Mouse (Mus musculus) embryonic facial prominence, embryonic 12.5 days (tissue): ENCODE results near the gene Lgi1. TPM values are rescaled to one million over a fixed set of nuclear protein-coding genes. Genes with fewer than 3 reads are reported as not detected.
A peak's percentile ranks its signal among the peaks of the same experiment; 100 is the strongest.

Experiments
- ATAC-seq: fragments of 200-750 bp; cut with Nextera tagmentation; 2 replicates; pipeline ENCODE4 v1.8.0; 2017; ENCODE audit not compliant: insufficient number of reproducible peaks, insufficient read depth, low FRiP score, low TSS enrichment
- H3K27ac ChIP-seq: fragments of 300-500 bp; sonication (generic); 2 replicates; pipeline ENCODE4 v1.5.1; 2016; ENCODE audit warnings: mild to moderate bottlenecking
- H3K27me3 ChIP-seq: fragments of 300-500 bp; sonication (generic); 2 replicates; pipeline ENCODE4 v1.6.1; 2016; ENCODE audit warnings: mild to moderate bottlenecking, moderate library complexity
- H3K36me3 ChIP-seq: fragments of 300-500 bp; sonication (generic); 2 replicates; pipeline ENCODE4 v1.6.1; 2016; ENCODE audit warnings: mild to moderate bottlenecking
- H3K4me1 ChIP-seq: fragments of 300-500 bp; sonication (generic); 2 replicates; pipeline ENCODE4 v1.6.1; 2016
- H3K4me2 ChIP-seq: fragments of 300-500 bp; sonication (generic); replicated peaks from 2 replicates; pipeline ENCODE4 v1.6.1; 2016; ENCODE audit warnings: mild to moderate bottlenecking, moderate library complexity
- H3K4me3 ChIP-seq: fragments of 300-500 bp; sonication (generic); 2 replicates; pipeline ENCODE4 v1.5.1; 2016; ENCODE audit warnings: mild to moderate bottlenecking
- H3K9ac ChIP-seq: fragments of 300-500 bp; sonication (generic); 2 replicates; pipeline ENCODE4 v1.6.1; 2016; ENCODE audit warnings: mild to moderate bottlenecking, moderate library complexity
- H3K9me3 ChIP-seq: fragments of 300-500 bp; sonication (generic); 2 replicates; pipeline ENCODE4 v1.6.1; 2016; ENCODE audit warnings: mild to moderate bottlenecking, moderate library complexity
- WGBS: fragments of 180-500 bp; shearing (Covaris S2); methylation state at CpG from one replicate; pipeline ENCODE4 v1.1.7; 2016; 5-methylcytosine and 5-hydroxymethylcytosine counted together
- polyA plus RNA-seq: library from polyadenylated mRNA; unstranded; fragments of >200 nt; fragmentation: Nextera tagmentation; extraction: Ambion mirVana; gene quantifications from 2 replicates; pipeline ENCODE4 v1.2.1, GENCODE M21; 2016

The Lgi1 gene
- polyA plus RNA-seq, 1 experiment from 2014 or later, result 2.3 TPM

GRCm38 (mm10) chr19:38238213-38238951, 26.0 kb upstream of the Lgi1 start:
- Histone ChIP-seq H3K36me3 (no peaks in the 10 kb centered on the region), H3K4me1 (peaks cover 4% of the 10 kb centered on the region; the same call in 1 of the 2 replicates), H3K9ac (no peak overlapping the region), H3K4me3 (no peak overlapping the region), H3K4me2 (no peak overlapping the region), H3K9me3 (no peaks in the 10 kb centered on the region), H3K27me3 (no peaks in the 10 kb centered on the region), H3K27ac (no peak overlapping the region)
- no peak for ATAC-seq
- WGBS, result 66% methylated on average over 12 of the region's 12 CpGs

- Histone ChIP-seq H3K4me1 (peaks cover 4% of the 10 kb centered on the region; the same call in 1 of the 2 replicates), H3K27ac (no peak overlapping the region), H3K27me3 (0 out of 2 replicates have a peak, but pooled peaks cover 3% of the 10 kb centered on the region), H3K9me3 (no peaks in the 10 kb centered on the region), H3K9ac (no peak overlapping the region), H3K4me3 (no peak overlapping the region), H3K4me2 (no peak overlapping the region), H3K36me3 (no peaks in the 10 kb centered on the region)
- no peak for ATAC-seq
- WGBS, result 87% methylated on average over 8 of the region's 8 CpGs
Measured at GRCm38 (mm10) chr19:38242314-38242852, 22.0 kb upstream of the Lgi1 start.

- H3K36me3 ChIP-seq, result no peaks in the 10 kb centered on the region
- H3K9ac ChIP-seq, result no peak overlapping the region
- 0 out of 2 replicates have a peak, but pooled peaks cover 4% of the 10 kb centered on the region for H3K27me3 ChIP-seq
- no peak overlapping the region for H3K27ac ChIP-seq
- H3K4me3 ChIP-seq, result no peak overlapping the region
- no peaks in the 10 kb centered on the region; the same call in 1 of the 2 replicates for H3K4me1 ChIP-seq
- no peak for ATAC-seq
- no peak overlapping the region for H3K4me2 ChIP-seq
- WGBS, result 68% methylated on average over 8 of the region's 8 CpGs
- no peaks in the 10 kb centered on the region for H3K9me3 ChIP-seq
Measured at GRCm38 (mm10) chr19:38244748-38245147, 19.6 kb upstream of the Lgi1 start.

- ATAC-seq, result no peak
- H3K9me3 ChIP-seq, result no peaks in the 10 kb centered on the region
- H3K27ac ChIP-seq, result no peak overlapping the region
- 49% methylated on average over 10 of the region's 10 CpGs for WGBS
- no peak overlapping the region for H3K9ac ChIP-seq
- H3K36me3 ChIP-seq, result no peaks in the 10 kb centered on the region
- H3K4me3 ChIP-seq, result no peak overlapping the region
- H3K4me2 ChIP-seq, result no peak overlapping the region
- no peaks in the 10 kb centered on the region; the same call in 1 of the 2 replicates for H3K4me1 ChIP-seq
- H3K27me3 ChIP-seq, result 0 out of 2 replicates have a peak, but pooled peaks cover 4% of the 10 kb centered on the region
Measured at GRCm38 (mm10) chr19:38245361-38246176, 18.8 kb upstream of the Lgi1 start.

- Histone ChIP-seq H3K4me1 (no peaks in the 10 kb centered on the region; the same call in 1 of the 2 replicates), H3K9ac (no peak overlapping the region), H3K9me3 (no peaks in the 10 kb centered on the region), H3K27me3 (0 out of 2 replicates have a peak, but pooled peaks cover 4% of the 10 kb centered on the region), H3K4me2 (no peak overlapping the region), H3K27ac (no peak overlapping the region), H3K36me3 (no peaks in the 10 kb centered on the region), H3K4me3 (no peak overlapping the region)
- whole genome bisulfite sequencing, result 69% methylated on average over 7 of the region's 7 CpGs
- no peak for ATAC-seq
Measured at GRCm38 (mm10) chr19:38246177-38246622, 18.1 kb upstream of the Lgi1 start.

- Histone ChIP-seq H3K9me3 (no peaks in the 10 kb centered on the region), H3K27ac (no peak overlapping the region), H3K4me3 (no peak overlapping the region), H3K27me3 (0 out of 2 replicates have a peak, but pooled peaks cover 4% of the 10 kb centered on the region), H3K4me1 (no peaks in the 10 kb centered on the region; the same call in 1 of the 2 replicates), H3K9ac (no peak overlapping the region), H3K36me3 (no peaks in the 10 kb centered on the region), H3K4me2 (no peak overlapping the region)
- no peak for ATAC-seq
- WGBS, result 78% methylated on average over 8 of the region's 8 CpGs
Measured at GRCm38 (mm10) chr19:38249627-38250026, 14.7 kb upstream of the Lgi1 start.

GRCm38 (mm10) chr19:38253796-38254195, 10.5 kb upstream of the Lgi1 start:
- Histone ChIP-seq H3K4me1 (no peaks in the 10 kb centered on the region), H3K27ac (no peak overlapping the region), H3K9me3 (no peaks in the 10 kb centered on the region), H3K27me3 (no peaks in the 10 kb centered on the region), H3K36me3 (no peaks in the 10 kb centered on the region), H3K4me2 (no peak overlapping the region), H3K4me3 (no peak overlapping the region), H3K9ac (no peak overlapping the region)
- ATAC-seq, result no peak
- WGBS, result 61% methylated on average over 6 of the region's 6 CpGs

GRCm38 (mm10) chr19:38258651-38259065, 5.7 kb upstream of the Lgi1 start:
- H3K4me3 ChIP-seq, result no peak overlapping the region
- H3K36me3 ChIP-seq, result no peaks in the 10 kb centered on the region
- H3K4me1 ChIP-seq, result no peaks in the 10 kb centered on the region
- H3K9ac ChIP-seq, result no peak overlapping the region
- 77% methylated on average over 3 of the region's 3 CpGs for WGBS
- H3K27ac ChIP-seq, result no peak overlapping the region
- H3K27me3 ChIP-seq, result no peaks in the 10 kb centered on the region; the same call in 1 of the 2 replicates
- no peaks in the 10 kb centered on the region for H3K9me3 ChIP-seq
- no peak for ATAC-seq
- H3K4me2 ChIP-seq, result no peak overlapping the region

GRCm38 (mm10) chr19:38259436-38259835, 4.9 kb upstream of the Lgi1 start:
- no peak overlapping the region for H3K9ac ChIP-seq
- H3K27me3 ChIP-seq, result peaks cover 4% of the 10 kb centered on the region; the same call in 1 of the 2 replicates
- H3K9me3 ChIP-seq, result no peaks in the 10 kb centered on the region
- H3K4me1 ChIP-seq, result 0 out of 2 replicates have a peak, but pooled peaks cover 3% of the 10 kb centered on the region
- ATAC-seq, result no peak
- H3K4me2 ChIP-seq, result no peak overlapping the region
- no peak overlapping the region for H3K4me3 ChIP-seq
- no peak overlapping the region for H3K27ac ChIP-seq
- WGBS, result 80% methylated on average over 3 of the region's 3 CpGs
- no peaks in the 10 kb centered on the region for H3K36me3 ChIP-seq

- no peaks in the 10 kb centered on the region for H3K36me3 ChIP-seq
- H3K27ac ChIP-seq, result no peak overlapping the region
- 0 out of 2 replicates have a peak, but pooled peaks have one; percentile 22 for ATAC-seq
- WGBS, result 49% methylated on average over 4 of the region's 4 CpGs
- no peaks in the 10 kb centered on the region for H3K9me3 ChIP-seq
- no peak overlapping the region for H3K9ac ChIP-seq
- H3K4me3 ChIP-seq, result no peak overlapping the region
- H3K4me1 ChIP-seq, result 0 out of 2 replicates have a peak, but pooled peaks cover 3% of the 10 kb centered on the region
- peaks cover 4% of the 10 kb centered on the region; the same call in 1 of the 2 replicates for H3K27me3 ChIP-seq
- H3K4me2 ChIP-seq, result no peak overlapping the region
Measured at GRCm38 (mm10) chr19:38260346-38260745, 4.0 kb upstream of the Lgi1 start.

GRCm38 (mm10) chr19:38261351-38261750, 3.0 kb upstream of the Lgi1 start:
- Histone ChIP-seq H3K4me1 (0 out of 2 replicates have a peak, but pooled peaks cover 3% of the 10 kb centered on the region), H3K27ac (no peak overlapping the region), H3K27me3 (peaks cover 4% of the 10 kb centered on the region; the same call in 1 of the 2 replicates), H3K4me3 (no peak overlapping the region), H3K9ac (no peak overlapping the region), H3K9me3 (no peaks in the 10 kb centered on the region), H3K36me3 (no peaks in the 10 kb centered on the region), H3K4me2 (no peak overlapping the region)
- no peak for ATAC-seq
- 86% methylated on average over 5 of the region's 5 CpGs for WGBS
